Mouse (Mus musculus): ENCODE data around the gene Tmprss15.

The Tmprss15 gene

DNA sequence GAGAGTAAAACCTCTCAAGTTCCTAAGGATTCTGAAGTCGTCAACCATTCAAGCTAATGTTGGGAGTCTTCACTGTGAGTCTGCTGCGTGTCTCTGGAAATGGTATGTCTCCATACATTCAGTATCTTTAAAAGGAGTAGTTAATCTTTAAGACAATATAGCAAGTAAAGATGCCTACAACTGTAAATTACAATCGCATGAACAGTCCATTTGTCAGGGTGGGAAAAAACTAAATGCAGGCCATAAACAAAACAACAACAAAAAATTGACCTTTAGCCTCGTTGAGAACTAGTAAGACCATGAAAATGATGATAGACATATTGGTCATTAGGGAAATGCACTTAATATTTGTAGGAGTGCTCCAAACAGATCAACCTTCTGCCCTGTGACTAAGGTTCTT lies at the start of gene Tmprss15:
Tmprss15 (minus strand) TSS at position 101 of the 400 bp plus-strand sequence.
- no peak for DNase-seq

DNA sequence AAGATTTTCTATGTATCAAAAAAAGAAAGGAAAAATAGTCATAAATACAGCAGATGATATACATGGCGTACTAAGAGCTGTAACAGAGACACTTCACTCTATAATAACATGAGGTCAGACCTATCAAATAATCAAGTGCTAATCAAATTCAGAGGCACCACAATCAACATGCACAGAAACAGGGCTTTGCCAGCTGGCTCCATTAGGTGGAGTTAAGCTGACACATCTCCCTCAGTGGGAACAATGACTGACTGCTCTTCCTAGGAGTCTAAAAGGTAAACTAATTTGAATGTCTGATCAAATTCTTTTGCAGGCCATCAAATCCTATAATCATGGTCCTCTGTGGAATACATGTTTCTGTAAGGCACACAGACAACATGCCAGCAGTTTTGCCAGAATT lies 24.0 kb upstream of the Tmprss15 start:
- DNase-seq = no peak

DNA sequence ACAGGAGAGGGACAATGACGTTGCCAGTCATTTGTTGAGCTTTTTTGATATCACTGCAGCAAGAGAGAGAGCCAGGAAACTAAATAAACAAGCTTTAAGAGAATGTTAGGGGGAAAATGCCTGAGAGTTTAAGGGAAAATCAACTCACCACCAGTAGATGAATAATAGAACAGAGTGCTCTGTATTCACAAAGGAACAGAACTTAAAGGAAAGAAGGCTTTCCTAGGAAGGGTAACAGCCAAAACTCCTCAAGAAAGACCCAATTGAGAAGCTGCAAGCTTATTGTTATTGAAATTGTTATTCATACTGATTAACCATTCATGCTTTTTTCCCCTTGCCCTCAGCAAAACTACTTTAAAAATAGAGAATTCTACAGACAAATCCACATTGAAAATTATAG lies 18.6 kb upstream of the Tmprss15 start:
- no peak for DNase-seq

DNA sequence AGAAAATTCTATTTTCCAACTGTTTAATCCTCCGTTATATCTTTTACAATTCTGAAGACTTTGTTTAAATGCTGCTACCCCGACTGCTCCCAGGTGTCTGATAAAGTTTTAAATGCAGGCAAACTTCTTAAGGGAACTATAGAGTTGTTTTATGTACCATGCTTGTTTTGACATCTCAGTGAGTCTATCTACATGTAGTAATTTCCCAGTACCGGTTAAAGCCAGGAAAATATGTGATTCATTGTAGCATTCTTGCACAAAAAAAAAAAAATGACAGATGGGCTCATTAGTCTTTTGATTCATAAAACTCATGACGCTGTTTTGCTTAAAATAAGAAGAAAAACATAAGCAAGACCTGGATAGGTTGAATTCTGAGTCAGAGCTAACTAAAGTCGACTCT lies 18.1 kb upstream of the Tmprss15 start:
- DNase-seq = no peak

DNA sequence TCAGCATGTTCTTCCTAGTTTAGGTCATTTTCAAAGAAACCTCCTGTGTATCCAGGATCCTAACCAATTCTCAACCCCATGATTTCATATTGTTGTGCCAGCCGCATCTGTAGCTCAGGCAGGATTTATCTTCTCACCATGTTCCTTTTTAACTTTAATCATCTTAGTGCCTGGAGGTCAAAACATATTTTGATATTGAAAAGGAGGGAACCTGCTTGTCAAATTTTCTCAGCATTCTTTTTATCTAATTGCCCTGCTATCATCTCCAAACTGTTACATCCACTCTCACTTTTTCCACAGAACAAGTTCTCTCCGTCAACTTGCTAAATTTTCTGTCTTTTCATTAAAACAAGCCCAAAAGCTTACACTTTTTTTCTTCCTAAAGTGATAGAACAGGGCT lies 9.4 kb upstream of the Tmprss15 start:
- DNase-seq = no peak

DNA sequence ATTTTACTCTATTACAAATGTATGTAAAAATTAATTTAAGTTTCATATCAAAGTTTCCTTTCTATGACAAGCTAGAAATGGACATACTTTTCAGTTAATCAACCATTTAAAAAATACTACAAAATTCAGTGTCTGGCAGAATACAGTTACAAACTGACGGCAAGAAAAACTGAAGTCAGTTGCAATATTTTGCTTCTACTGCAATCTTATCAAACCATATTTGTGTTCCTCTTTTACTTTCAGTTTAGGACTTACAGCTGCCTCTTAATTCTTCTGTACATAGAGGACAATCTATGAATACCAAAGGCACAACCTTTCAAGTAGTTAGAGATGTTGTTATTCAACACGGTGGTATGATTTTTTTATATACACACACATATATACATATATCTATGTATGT lies 7.4 kb upstream of the Tmprss15 start:
- no peak for DNase-seq

DNA sequence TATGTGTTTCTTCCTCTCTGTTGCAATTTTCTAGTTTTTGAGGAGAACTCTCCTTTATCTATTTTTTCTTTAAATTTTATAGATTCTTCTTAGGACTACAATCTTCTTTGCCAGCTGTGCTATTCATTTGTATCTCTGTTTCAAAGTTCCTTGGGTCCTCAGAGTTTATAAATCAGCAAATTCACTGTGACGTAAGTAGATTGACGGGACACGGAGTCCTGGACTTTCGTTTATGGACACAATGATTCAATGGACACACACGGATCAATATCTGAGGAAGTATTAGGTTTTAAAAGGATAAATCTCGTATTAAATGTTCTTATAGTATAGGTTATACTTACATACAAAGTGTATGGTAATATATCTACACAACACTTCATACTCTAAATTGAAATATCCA lies 4.3 kb downstream of the Tmprss15 start:
- DNase-seq = no peak

DNA sequence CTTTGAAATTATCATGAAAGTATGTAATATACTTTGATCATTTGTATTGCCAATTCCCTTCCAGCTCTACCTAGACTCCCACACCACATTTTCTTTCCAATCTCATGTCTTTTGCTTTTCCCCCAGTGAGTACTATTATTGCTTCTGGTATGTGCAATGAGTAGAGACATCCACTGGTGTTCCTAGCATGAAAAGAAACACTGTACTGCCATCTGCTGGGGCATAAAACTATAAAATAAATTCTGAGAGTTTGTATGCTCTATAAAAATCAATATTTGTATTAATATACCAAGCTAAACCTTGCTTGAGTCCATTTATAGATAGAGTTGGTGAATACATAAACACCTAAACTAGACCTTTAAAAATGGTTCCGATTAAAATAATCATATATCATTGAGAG lies 27.0 kb downstream of the Tmprss15 start:
- no peak for DNase-seq

DNA sequence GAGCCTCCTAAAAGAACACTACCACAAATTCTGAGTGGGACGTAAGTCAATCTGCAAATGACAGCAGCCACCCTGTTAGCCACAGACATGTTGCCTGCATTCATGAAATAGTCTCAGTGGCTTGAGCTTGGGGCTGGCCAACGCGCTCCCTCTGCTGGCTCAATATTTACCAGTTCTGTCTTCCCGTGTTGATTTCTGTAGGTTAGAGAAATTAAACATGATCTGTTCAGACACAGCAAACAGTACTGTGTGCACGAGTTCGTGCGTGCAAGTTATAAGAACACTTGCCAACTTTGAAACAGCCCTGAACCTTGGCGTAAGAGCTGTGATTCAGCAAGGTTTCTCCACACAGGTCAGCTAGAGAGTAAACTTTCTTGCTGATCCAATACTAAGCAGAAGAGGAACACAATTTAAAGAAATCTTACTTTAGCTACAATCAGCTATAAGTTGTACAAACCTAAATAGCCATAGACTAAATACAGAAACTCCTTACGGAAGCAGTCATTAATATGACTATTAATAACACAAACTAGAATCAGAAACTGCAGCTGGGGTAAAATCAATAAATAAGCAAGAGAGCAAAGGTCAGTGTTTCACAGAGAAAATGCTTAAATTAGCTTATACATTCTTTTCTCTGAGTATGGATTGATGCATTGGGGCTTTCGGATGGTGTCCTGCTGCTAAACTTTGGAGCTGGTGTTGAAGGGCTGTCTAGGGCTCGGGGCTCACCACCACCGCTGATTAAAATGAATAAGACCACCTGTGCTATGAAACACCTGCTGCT lies 31.9 kb downstream of the Tmprss15 start:
- peak; percentile 22 for DNase-seq

DNA sequence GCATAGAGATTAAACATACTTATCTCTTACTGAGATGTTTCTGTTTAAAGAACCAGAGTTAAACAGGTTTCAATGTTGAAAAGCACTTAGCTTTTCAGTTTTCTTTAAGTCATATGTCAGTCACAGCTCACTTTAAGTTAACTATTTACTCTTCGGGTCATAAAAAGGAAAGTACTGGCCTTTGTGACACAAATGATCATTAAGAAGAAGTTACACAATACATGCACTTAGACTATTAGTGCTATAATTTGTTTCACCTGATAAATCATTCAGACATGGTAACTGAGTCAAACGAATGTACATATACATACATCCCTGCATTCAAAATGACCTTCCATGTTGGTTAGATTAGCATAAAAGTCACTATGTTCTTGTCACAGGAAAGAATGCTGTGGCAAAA lies 58.3 kb downstream of the Tmprss15 start:
- DNase-seq = no peak

DNA sequence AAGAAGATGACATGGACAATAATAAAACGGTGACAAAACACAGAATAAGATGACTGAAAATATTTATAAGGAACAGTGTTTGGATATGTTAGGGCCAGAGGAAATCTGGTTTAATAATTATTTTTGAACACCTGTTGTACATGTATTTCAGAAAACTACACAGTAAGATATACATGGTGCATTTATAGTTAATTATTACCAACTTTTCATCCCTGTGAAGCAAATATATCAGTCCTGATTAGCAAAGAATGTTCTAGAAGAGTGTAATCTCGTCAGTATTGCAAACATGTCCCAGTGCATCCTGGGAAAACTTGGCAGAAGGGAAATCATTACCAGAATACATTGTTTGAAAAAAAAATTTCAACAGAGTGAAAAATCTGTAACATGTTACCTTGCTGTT lies 88.1 kb downstream of the Tmprss15 start:
- DNase-seq = no peak

DNA sequence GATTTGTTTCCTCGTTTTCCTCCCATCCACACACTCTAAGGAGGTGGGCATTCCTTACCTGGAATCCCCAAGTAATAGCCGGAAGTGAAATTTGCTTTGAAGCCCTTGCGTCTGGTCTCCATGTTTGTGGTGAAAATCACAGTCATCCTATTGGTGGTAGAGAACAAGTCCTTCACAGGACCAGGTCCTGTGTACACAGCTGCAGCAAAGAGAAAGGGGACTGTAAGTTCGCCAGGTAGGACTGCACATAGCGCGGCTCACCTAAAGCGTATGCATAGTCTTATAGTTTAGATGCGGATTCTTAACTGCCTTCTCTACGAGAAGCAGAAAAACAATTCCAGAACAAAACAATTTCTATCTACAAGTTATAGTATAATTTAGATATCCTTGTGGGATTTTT lies 89.2 kb downstream of the Tmprss15 start:
- no peak for DNase-seq

DNA sequence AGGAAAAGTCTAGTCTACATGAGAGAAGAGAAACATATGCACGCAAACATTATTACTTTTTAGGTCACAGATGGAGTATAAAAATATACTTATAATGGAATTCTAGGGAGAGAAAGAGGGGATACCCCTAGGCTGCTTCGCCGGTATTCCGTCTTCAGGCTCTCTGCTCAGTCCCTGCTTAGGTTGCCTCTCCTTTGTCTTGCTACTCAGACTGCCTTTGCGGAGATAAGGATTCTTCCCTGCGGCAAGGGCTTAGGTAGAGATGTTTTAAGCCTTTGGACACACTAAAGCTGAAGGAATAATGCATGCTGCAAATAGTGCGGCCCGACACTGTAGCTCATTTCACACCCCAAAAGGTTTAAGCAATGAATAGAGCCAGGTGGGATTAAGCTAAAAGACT lies 114.5 kb downstream of the Tmprss15 start:
- DNase-seq = no peak

DNA sequence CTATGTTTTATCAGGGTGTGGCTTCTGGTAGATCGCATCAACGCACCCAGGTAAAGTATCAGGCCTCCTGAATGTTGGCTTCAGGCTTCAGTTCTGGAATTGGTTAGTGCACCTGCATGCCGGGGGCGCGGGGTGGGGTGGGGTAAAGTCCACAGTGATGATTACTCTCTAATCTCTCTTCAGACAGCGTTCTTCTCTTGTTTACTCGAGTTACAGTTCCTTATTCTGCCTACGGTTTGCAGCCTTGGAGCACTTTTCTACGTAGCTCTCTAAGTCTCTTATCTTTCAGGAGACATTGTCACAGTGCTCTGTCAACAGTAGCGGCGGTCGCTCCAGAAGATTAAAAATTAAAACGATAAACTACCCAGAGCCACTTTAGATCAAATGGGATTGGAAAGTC lies 116.8 kb downstream of the Tmprss15 start:
- no peak for DNase-seq

DNA sequence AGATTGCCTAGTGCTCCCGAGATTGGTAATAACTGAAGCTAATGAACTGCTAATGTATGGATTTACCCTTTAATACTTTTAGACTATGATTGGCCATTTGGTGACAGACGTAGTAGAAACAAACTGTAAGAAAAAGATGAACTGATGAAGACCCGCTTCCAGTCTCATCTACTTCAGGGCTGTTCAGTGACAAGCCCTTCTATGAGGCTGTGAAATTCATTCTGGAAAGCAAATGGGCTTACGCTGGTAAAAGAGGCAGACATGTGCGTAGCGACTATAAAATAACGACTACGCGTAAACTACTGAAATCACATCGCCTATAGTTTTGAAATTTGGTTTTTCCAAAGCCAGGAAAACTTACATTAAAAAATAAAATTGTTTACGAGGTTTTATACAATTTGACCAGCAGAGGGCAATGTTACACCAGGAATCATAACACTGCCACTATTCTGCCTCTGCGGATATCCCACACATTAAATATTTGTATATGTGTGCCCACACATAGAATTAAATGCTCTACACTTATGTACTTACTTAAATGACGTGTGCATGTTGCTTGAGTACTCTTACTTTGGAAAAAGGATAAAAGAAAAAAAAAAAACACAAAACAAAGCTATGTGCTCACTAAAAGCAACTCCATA lies 121.7 kb downstream of the Tmprss15 start:
- DNase-seq = no peak

DNA sequence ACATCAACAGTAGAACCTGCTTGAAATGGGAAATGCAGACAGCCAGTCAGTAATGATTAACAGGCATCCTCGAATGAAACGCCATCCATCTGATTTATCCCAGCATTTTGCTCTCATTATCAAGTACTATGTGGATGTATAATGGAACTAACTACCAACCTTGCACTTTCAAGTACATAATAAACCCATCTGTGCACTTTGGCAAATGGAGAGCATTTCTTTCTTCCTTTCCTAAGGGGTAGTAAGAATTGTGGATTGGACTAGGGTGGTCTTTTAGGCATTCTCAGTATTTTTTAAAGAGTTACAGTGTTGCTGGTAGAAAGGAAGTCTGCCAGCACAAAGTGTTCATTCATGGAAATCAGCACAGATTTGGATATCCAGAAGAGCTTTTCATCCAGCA lies 133.5 kb downstream of the Tmprss15 start:
- DNase-seq = no peak

DNA sequence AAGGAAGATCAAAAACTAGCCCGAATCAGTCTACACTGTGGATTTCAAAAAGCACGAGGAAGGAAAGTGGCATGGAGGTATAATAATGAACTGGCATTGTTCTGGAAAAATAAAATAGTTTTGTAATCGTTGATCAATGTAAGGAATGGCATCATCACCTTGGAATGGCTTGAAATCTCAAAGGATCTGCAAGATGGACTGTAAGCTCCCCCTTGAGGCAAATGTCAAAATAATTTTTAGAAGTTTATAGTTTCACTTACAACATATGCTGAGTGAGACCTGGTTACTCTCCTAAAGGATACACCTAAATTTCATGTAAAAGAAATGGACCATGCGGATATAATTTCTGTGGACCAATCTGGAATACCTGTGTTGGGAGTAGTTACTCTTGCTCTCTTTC lies 140.5 kb downstream of the Tmprss15 start:
- DNase-seq = no peak

DNA sequence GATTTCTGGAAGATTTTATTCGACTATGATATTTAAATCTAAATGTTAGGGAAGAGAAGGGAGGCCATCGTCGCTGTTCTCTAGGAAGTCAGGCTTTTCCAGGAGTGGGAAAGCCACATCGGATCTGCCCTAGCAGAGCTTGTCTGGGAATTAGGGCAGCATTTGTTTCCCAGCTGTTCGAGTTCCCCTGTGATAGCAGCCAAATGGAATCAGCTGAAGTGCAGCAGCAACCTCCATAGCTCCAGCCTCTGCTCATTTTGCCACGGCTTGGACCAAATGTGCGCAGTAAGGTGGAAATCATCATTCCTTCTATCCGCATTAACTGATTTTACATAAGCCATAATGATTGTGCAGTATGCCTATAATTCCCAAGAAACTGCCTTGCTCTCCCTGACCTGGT lies 153.1 kb downstream of the Tmprss15 start:
- DNase-seq = no peak

DNA sequence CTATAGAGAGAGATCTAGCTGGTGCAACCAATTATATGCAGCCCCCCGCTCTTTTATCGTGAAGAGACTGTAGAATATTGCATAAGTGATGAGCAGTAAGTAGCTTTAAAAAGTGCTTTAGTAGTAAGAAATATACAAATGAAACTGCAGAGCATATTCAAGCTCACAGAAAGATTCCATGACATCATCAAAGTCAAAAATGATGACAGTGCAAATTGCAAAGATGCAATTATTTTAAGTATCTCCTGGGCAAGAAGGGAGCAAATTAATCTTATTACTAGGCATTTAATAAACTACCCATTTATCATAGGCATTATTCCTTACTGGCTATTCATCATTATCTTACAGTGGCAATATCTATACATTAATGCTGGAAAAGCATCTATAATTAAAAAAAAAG lies 156.6 kb downstream of the Tmprss15 start:
- DNase-seq = no peak

DNA sequence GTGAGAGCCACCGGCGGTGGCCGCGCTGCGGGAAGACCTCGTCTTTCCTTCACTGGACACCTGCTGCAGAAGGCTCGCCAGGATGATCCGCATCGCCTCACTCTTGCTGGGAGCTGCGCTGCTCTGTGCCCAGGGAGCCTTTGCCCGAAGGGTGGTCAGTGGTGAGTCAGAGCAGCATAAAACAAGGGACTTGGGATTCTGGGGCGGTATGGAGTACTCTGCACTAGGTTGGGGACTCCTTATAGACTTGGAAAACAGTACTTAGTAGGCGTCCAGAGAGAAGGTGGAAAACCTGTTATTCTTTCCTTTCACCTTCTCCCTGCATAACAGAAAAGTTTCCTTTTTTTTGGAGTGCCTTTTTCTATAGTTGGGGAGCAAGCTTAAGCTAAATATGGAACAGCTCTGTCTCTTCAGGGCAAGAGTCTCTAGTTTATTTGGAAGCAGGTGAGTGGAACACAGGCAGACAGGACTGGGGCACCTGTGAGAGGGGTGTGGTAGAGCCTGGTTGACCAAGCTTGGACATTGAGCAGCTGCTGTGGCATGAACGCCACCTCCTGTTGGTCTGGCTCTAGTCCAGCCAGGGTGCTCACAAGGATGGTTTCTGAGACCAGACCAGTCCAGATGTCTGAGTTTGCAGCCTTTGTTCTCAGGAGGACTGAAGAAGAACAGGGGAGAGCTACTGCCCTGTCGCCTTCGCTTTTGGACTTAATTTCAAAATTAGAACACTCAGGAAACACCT lies 159.4 kb downstream of the Tmprss15 start:
- DNase-seq = no peak

DNA sequence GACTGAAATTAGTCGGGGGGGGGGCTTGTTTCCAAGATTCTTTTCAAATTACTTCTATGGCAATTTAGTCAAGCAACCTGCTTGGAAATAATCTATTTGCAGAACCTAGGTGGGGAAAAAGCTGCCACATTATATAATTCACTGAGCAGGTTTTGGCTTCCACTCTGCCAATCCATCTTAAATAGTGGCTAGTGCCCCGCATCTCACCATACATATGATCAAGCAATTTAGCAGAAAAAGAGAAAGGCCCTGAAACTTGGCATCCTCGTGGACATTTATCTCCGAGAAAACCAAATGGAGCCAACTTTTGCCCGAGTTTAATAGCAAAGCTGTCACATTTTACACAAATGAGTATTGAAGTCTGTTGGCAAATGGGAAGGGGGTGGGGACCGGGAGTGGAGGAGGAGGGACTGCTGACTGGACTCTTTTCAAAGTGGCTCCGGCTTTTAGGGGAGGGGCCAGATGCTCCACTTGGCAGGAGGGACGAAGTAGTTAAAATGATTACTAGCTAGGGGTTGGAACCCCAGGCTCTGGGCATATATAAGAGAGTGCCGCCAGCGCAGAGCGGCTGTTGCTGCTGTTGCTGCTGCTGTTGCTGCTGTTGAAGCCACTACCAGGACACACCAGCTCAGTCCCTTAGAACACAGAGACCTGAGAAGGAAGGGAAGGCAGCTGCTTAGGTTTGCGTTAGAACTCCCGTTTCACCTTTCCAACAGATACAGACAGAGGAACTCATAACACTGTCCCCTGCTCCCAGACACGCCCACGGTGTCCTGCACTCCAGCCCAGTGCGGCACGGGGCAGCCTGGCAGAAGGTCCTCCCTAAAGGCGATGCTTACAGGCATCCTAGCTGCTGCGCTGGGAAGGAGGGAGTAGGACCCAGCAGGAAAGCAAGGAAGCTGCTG lies 160.3 kb downstream of the Tmprss15 start, which contains the start of gene Chodl:
Chodl (plus strand) TSS at position 567 of the 905 bp plus-strand sequence.
- DNase-seq = peak; percentile 24

DNA sequence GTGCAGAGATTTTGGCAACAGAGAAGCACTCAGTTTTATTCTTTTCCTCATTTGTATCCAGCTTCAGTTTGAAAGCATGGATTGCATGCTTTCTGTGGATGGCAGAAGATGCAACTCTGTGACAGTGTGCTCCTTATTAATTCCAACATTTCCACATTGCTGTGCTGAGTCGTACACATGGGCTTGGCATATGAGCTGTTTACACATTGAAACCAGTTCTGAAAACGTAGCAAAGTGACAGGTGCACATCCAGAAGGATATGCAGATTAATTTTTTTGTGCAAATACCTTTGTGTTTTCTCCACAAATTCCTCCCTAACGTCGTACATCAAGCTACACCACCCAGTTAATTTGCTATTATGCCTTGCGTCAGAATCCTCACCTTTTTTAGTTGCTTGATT lies 168.3 kb downstream of the Tmprss15 start:
- no peak for DNase-seq
